Mouse (Mus musculus) megakaryocyte, embryonic 14.5 days (primary cell): ENCODE results near the gene Cftr. TPM values are rescaled to one million over a fixed set of nuclear protein-coding genes. Genes with fewer than 3 reads are reported as not detected.

ENCODE experiments used
- H3K27me3 ChIP-seq: replicated peaks from 2 replicates; pipeline ENCODE3; 2012; ENCODE audit warnings: inconsistent platforms
- H3K36me3 ChIP-seq: replicated peaks from 2 replicates; pipeline ENCODE3; 2012; ENCODE audit warnings: low read length, inconsistent platforms, mixed read lengths
- H3K4me1 ChIP-seq: 2 replicates; pipeline ENCODE4 v1.6.1; 2012; ENCODE audit warnings: inconsistent platforms
- H3K4me3 ChIP-seq: replicated peaks from 2 replicates; pipeline ENCODE3; 2012; ENCODE audit warnings: moderate library complexity, mild to moderate bottlenecking, inconsistent platforms
- H3K9me3 ChIP-seq: 2 replicates; pipeline ENCODE4 v1.6.1; 2012; ENCODE audit warnings: inconsistent platforms
- FLI1 ChIP-seq: IDR thresholded peaks from 2 replicates; pipeline ENCODE4 v1.6.1; 2012; ENCODE audit warnings: low read length, inconsistent platforms, mixed read lengths
- GATA1 ChIP-seq: IDR thresholded peaks from 3 replicates; pipeline ENCODE4 v1.6.1; 2012; ENCODE audit warnings: mixed read lengths, low read length, inconsistent platforms, borderline replicate concordance
- polyA plus RNA-seq: library from polyadenylated mRNA; stranded (reverse); fragments of >175 nt; gene quantifications from 2 replicates; pipeline ENCODE4 v1.2.3, GENCODE M21; 2012; ENCODE audit warnings: low replicate concordance; ENCODE audit not compliant: insufficient read depth

Cftr gene
- polyA plus RNA-seq, 1 experiment: not detected

DNA sequence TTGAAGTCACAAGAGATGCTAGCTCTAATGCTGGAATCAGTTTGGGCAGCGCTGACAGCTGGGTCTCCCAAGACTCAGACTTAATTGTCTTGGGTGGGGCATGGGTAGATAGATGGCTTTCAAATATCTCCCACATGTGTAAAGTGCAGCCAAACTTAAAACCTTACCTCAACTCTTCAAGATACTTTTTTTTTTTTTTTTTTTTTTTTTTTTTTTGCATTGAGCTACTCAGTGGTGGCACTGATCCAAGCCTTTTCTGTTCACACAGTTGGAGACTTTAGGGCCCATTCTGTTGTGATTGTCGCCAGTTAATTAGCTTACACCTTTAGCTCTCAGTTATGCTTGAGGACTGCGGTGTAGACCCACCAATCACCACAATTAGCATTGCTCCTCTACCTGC lies 198.6 kb downstream of the Cftr start:
- H3K27me3 ChIP-seq: no peaks in the 10 kb centered on the region
- no peaks in the 10 kb centered on the region for H3K36me3 ChIP-seq
- TF ChIP-seq FLI1 (no peak), GATA1 (no peak)
- H3K4me3 ChIP-seq: no peak overlapping the region
- H3K4me1 ChIP-seq: peaks cover 5% of the 10 kb centered on the region; the same call in 1 of the 2 replicates
- no peaks in the 10 kb centered on the region for H3K9me3 ChIP-seq

DNA sequence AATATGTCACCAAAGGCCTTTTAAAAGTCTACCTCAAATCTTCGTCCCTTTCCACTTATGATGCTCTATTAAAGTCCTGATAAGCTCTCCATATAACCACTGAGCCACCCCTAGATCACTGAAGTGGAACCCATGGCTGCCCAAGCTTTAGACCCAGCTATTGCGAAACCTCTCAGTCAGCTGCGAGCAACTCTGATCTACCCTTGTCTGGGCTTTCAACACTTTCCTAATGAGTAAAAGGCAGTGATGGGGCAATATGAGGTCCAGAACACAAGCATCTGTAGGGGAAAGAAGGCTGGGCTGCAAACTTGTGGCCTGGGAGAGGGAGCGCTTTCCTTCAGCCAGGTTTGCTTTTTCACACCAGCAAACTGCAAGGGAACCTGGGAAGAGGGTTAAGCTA lies 199.2 kb downstream of the Cftr start:
- no peak for TF ChIP-seq FLI1
- TF ChIP-seq GATA1: no peak
- no peaks in the 10 kb centered on the region for H3K27me3 ChIP-seq
- H3K4me1 ChIP-seq: peaks cover 5% of the 10 kb centered on the region; the same call in 1 of the 2 replicates
- no peaks in the 10 kb centered on the region for H3K36me3 ChIP-seq
- H3K9me3 ChIP-seq: no peaks in the 10 kb centered on the region
- H3K4me3 ChIP-seq: no peak overlapping the region

Other genes with a start within 250 kb of the Cftr start
- not detected in 2 replicates for gene Wnt2, start 140.1 kb upstream of the Cftr start, polyA plus RNA-seq
- not detected in 2 replicates for gene Asz1, start 61.6 kb upstream of the Cftr start, polyA plus RNA-seq